Mouse (Mus musculus) forebrain, embryonic 14.5 days (tissue): ENCODE results near the gene Vezf1. TPM values are rescaled to one million over a fixed set of nuclear protein-coding genes. Genes with fewer than 3 reads are reported as not detected.
A peak's percentile ranks its signal among the peaks of the same experiment; 100 is the strongest.

Source experiments
- ATAC-seq: fragments of 200-750 bp; cut with Nextera tagmentation; 2 replicates; pipeline ENCODE4 v1.8.0; 2017; ENCODE audit warnings: mild to moderate bottlenecking, moderate library complexity
- DNase-seq: peaks from one replicate; pipeline ENCODE4 v3.0.0-alpha.2; 2015; ENCODE audit warnings: low spot score
- H3K27ac ChIP-seq: fragments of 300-500 bp; sonication (generic); 2 replicates; pipeline ENCODE4 v1.5.1; 2014; ENCODE audit warnings: low read depth, mild to moderate bottlenecking, control low read depth, low read length, moderate library complexity
- H3K27me3 ChIP-seq: fragments of 300-500 bp; sonication (generic); replicated peaks from 2 replicates; pipeline ENCODE4 v1.6.1; 2014; ENCODE audit warnings: low read length, control low read depth, mixed read lengths; ENCODE audit not compliant: control insufficient read depth, insufficient read depth
- H3K36me3 ChIP-seq: fragments of 300-500 bp; sonication (generic); 2 replicates; pipeline ENCODE4 v1.6.1; 2014; ENCODE audit warnings: low read length, control low read depth; ENCODE audit not compliant: control insufficient read depth, insufficient read depth
- H3K4me1 ChIP-seq: fragments of 300-500 bp; sonication (generic); 2 replicates; pipeline ENCODE4 v1.6.1; 2014; ENCODE audit warnings: antibody characterized with exemption, low read length, control low read depth; ENCODE audit not compliant: control insufficient read depth, insufficient read depth
- H3K4me2 ChIP-seq: fragments of 300-500 bp; sonication (generic); 2 replicates; pipeline ENCODE4 v1.6.1; 2014; ENCODE audit warnings: mild to moderate bottlenecking, control low read depth, low read length
- H3K4me3 ChIP-seq: fragments of 300-500 bp; sonication (generic); 2 replicates; pipeline ENCODE4 v1.5.1; 2014; ENCODE audit warnings: low read depth, low read length, control low read depth
- H3K9ac ChIP-seq: fragments of 300-500 bp; sonication (generic); 2 replicates; pipeline ENCODE4 v1.6.1; 2014; ENCODE audit warnings: mild to moderate bottlenecking, low read length, control low read depth, moderate library complexity
- H3K9me3 ChIP-seq: fragments of 300-500 bp; sonication (generic); replicated peaks from 2 replicates; pipeline ENCODE4 v1.6.1; 2016; ENCODE audit warnings: low read length, control low read depth, mixed read lengths; ENCODE audit not compliant: control insufficient read depth
- WGBS: fragments of 180-500 bp; shearing (Covaris S2); extraction: QIAGEN DNeasy Blood & Tissue Kit; methylation state at CpG from one replicate; pipeline ENCODE4 v1.1.7; 2014; 5-methylcytosine and 5-hydroxymethylcytosine counted together
- polyA plus RNA-seq: library from polyadenylated mRNA; unstranded; fragments of >200 nt; fragmentation: Nextera tagmentation; extraction: Ambion mirVana; gene quantifications from 2 replicates; pipeline ENCODE4 v1.2.1, GENCODE M21; 2014

Vezf1 gene
- polyA plus RNA-seq, 1 experiment from 2014 or later, result 60.0 TPM

DNA sequence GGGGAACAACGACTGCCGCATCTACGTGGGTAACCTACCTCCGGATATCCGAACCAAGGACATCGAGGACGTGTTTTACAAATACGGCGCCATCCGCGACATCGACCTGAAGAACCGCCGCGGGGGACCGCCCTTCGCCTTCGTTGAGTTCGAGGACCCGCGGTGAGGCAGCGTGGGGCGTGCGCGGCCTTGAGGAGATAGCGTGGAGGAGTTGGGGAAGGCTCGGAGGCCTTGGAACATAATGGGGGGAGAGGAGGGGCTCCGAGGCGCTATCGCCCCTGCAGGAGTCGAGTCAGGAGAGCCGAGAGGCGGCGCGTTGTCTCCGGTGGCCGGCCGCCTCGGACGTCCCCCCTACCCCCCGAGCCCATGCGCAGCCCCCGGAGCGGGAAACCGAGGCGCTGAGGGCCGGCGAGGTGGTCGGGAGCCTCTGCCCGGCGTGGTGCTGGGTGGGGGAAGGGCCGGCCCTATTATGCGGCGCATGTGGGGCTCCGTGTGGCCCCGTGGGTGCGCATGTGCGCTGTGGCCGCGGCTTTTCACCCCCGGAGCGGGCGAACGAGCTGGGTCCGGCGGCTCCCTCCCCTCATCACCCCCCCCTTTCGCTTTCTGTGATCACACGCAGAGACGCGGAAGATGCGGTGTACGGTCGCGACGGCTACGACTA, 20.1 kb upstream of the Vezf1 start:
- peak overlapping the region; percentile 99 for H3K9ac ChIP-seq

DNA sequence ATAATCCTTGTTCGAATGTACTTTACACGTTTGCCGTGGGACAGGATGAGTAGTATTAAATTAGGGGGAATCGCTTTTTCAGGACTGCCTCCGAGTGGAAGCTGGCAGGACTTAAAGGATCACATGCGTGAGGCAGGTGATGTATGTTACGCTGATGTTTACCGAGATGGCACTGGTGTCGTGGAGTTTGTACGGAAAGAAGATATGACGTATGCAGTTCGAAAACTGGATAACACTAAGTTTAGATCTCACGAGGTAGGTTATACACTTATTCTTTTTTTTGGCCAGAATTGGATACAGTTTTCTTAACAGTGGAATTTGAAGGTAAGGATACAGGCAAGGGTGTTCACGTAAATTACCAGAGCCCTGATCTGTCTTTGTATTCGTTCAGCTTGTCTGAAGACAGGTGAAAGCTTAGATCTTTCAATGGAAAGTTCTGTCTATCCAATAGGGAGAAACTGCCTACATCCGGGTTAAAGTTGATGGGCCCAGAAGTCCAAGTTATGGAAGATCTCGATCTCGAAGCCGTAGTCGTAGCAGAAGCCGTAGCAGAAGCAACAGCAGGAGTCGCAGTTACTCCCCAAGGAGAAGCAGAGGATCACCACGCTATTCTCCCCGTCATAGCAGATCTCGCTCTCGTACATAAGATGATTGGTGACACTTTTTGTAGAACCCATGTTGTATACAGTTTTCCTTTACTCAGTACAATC, 19.0 kb upstream of the Vezf1 start:
- peak overlapping the region; percentile 98 for H3K4me3 ChIP-seq
- H3K4me2 ChIP-seq, result peak overlapping the region; percentile 77
- DNase-seq, result no peak
- H3K9me3 ChIP-seq, result no peaks in the 10 kb centered on the region
- no peak overlapping the region for H3K27ac ChIP-seq
- ATAC-seq, result no peak
- H3K27me3 ChIP-seq, result no peaks in the 10 kb centered on the region
- peak overlapping the region; percentile 99 for H3K9ac ChIP-seq
- WGBS, result 28% methylated on average over 26 of the region's 26 CpGs
- H3K36me3 ChIP-seq, result peaks cover 36% of the 10 kb centered on the region
- peaks cover 27% of the 10 kb centered on the region for H3K4me1 ChIP-seq

More for the DNA sequence above, 20.1 kb upstream of the Vezf1 start:
- Histone ChIP-seq H3K4me2 (peak overlapping the region; percentile 77), H3K36me3 (peaks cover 30% of the 10 kb centered on the region), H3K4me1 (peaks cover 27% of the 10 kb centered on the region), H3K9me3 (no peaks in the 10 kb centered on the region), H3K27me3 (no peaks in the 10 kb centered on the region), H3K4me3 (peak overlapping the region; percentile 98), H3K27ac (peak overlapping the region; percentile 99)
- WGBS, result under 1% methylated on average over 58 of the region's 76 CpGs
- ATAC-seq (peak; percentile 77), DNase-seq (peak; percentile 72)

DNA sequence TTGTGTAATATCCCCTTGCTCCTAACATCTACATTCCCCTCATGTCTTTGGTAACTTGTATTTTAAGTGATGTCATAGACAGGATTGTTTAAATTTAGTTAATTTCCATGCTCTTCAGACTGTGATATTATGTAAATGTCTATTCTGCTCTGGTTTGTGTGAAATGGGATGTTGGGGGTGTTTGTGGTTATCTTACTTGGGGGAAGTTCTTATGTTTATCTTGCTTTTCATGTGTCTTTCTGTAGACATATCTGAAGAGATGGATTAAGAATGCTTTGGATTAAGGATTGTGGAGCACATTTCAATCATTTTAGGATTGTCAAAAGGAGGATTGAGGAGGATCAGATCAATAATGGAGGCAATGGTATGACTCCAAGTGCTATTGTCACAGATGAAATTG, 18.3 kb upstream of the Vezf1 start:
- ATAC-seq (no peak), DNase-seq (no peak)
- Histone ChIP-seq H3K27me3 (no peaks in the 10 kb centered on the region), H3K27ac (no peak overlapping the region), H3K4me1 (peaks cover 27% of the 10 kb centered on the region), H3K4me3 (peak overlapping the region; percentile 98), H3K9ac (peak overlapping the region; percentile 99), H3K9me3 (no peaks in the 10 kb centered on the region), H3K4me2 (peak overlapping the region; percentile 77), H3K36me3 (peaks cover 36% of the 10 kb centered on the region)

DNA sequence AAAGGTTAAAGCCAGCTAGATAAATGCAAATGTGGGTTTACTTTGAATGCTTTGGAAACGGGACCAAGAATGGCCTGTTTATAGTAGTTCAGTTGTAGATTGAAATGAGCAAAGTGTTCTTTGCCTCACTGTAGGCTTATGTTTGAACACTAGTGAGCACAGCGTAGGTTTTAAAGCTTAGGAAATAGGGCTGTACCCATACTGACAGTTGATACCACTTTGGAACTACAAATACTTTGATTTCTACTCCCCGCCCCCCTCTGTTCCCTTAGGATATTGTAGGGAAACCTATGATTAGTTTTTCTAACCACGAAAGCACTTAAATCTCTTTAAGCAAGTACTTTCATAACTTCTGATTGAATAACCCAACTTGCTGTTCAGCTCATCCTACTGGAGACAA, 15.4 kb upstream of the Vezf1 start:
- peaks cover 36% of the 10 kb centered on the region for H3K36me3 ChIP-seq
- WGBS, result 77% methylated on average over 4 of the region's 4 CpGs
- H3K27ac ChIP-seq, result no peak overlapping the region
- H3K4me1 ChIP-seq, result peaks cover 20% of the 10 kb centered on the region
- H3K9me3 ChIP-seq, result no peaks in the 10 kb centered on the region
- no peak overlapping the region for H3K4me3 ChIP-seq
- H3K4me2 ChIP-seq, result no peak overlapping the region
- H3K9ac ChIP-seq, result no peak overlapping the region
- no peaks in the 10 kb centered on the region for H3K27me3 ChIP-seq
- DNase-seq (no peak), ATAC-seq (no peak)

DNA sequence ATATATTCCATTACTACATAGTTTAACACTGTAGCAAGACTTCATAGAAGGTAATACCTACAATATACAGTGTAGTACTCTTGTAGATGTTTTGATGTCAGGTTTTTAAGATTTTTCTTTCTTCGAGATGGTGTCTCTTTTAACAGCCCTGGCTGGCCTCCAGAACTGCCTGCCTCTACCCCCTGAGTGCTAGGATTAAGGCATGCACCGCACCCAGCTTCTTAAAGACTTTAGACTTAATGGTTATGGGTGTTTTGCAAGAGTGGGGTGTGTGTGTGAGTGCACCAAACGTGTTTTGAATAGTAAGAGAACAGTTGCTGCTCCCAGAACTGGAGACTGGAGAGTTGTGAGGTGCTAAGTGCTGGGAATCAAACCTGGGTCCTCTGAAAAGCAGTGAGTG, 14.3 kb upstream of the Vezf1 start:
- Histone ChIP-seq H3K4me2 (no peak overlapping the region), H3K4me1 (peaks cover 20% of the 10 kb centered on the region), H3K27ac (no peak overlapping the region), H3K9ac (no peak overlapping the region), H3K9me3 (no peaks in the 10 kb centered on the region), H3K4me3 (no peak overlapping the region), H3K36me3 (peaks cover 36% of the 10 kb centered on the region), H3K27me3 (no peaks in the 10 kb centered on the region)
- 56% methylated on average over 3 of the region's 3 CpGs for WGBS
- no peak for DNase-seq
- ATAC-seq, result no peak

DNA sequence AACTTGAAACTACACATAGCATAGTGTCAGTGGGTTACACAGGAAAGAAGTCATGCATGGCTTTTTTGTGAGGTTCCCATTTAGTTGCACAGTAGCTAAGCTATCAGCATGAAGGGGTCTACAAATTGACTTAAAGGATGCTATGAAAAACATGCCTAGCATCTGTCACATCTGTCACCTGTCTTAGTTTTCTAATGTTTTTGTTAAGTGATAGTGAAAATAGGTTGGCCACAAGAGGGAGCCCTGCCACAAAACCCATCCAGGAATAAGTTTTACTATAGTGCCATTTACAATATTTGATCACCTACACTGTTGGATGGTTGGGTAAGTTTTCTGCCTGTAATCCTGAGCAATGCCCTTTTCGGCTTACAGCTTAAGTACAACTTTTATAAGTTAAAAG, 13.5 kb upstream of the Vezf1 start:
- Histone ChIP-seq H3K4me2 (no peak overlapping the region), H3K27ac (no peak overlapping the region), H3K4me3 (no peak overlapping the region), H3K9me3 (no peaks in the 10 kb centered on the region), H3K9ac (no peak overlapping the region), H3K4me1 (peaks cover 12% of the 10 kb centered on the region), H3K36me3 (peaks cover 28% of the 10 kb centered on the region), H3K27me3 (no peaks in the 10 kb centered on the region)
- ATAC-seq (peak; percentile 30; the same call in 1 of the 2 replicates), DNase-seq (peak; percentile 71)
- 79% methylated on average over 1 of the region's 1 CpGs for WGBS

DNA sequence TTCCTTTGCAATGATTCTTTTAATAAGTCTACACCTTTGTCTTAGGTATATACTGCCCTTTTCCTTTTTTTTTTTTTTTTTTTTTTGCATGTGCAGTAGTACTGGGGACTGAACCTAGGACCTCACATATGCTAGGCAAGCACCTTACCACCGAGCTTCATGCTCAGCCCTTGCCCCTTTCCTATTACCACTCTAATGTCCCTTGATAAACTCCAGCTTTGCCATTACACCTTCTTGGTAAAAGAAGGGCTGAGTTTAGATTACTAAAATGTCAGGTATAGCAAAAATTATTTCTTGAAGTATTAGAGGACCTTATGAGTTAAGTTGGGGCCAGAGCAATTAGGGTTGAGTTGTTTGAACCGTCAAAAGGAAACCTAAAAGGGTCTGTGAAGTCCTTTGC, 12.3 kb upstream of the Vezf1 start:
- 86% methylated on average over 2 of the region's 2 CpGs for WGBS
- H3K36me3 ChIP-seq, result peaks cover 19% of the 10 kb centered on the region
- peaks cover 4% of the 10 kb centered on the region for H3K4me1 ChIP-seq

DNA sequence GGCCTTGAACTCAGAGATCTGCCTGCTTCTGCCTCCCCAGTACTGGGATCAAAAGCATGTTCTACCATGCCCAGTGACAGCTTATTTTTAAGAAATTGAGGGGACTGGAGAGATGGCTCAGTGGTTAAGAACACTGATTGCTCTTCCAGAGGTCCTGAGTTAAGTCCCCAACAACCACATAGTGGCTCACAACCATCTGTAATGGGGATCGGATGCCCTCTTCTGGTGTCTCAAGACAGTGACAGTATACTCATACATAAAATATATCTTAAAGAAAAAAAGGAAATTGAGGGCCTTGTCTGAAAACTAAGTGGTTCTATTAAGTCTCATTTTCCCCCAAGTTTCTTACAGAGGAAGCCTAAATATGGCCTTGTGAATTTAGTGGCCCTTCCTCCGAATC, 10.3 kb upstream of the Vezf1 start:
- DNase-seq (no peak), ATAC-seq (no peak)
- WGBS, result 71% methylated on average over 2 of the region's 2 CpGs
- no peak overlapping the region for H3K9ac ChIP-seq
- no peaks in the 10 kb centered on the region for H3K27me3 ChIP-seq
- no peak overlapping the region for H3K4me3 ChIP-seq
- H3K4me2 ChIP-seq, result no peak overlapping the region
- H3K9me3 ChIP-seq, result no peaks in the 10 kb centered on the region
- H3K27ac ChIP-seq, result no peak overlapping the region
- H3K36me3 ChIP-seq, result peaks cover 8% of the 10 kb centered on the region
- no peaks in the 10 kb centered on the region for H3K4me1 ChIP-seq

More for the DNA sequence above, 12.3 kb upstream of the Vezf1 start:
- Histone ChIP-seq H3K4me3 (no peak overlapping the region), H3K27me3 (no peaks in the 10 kb centered on the region), H3K27ac (no peak overlapping the region), H3K9ac (no peak overlapping the region), H3K9me3 (no peaks in the 10 kb centered on the region), H3K4me2 (no peak overlapping the region)
- ATAC-seq (no peak), DNase-seq (no peak)

- no peak overlapping the region for H3K9ac ChIP-seq
- no peak overlapping the region for H3K4me2 ChIP-seq
- H3K9me3 ChIP-seq, result no peaks in the 10 kb centered on the region
- no peak overlapping the region for H3K4me3 ChIP-seq
- no peaks in the 10 kb centered on the region for H3K4me1 ChIP-seq
- WGBS, result 50% methylated on average over 2 of the region's 2 CpGs
- ATAC-seq, result peak; percentile 77
- DNase-seq, result peak; percentile 81
- no peak overlapping the region for H3K27ac ChIP-seq
- H3K27me3 ChIP-seq, result no peaks in the 10 kb centered on the region
- H3K36me3 ChIP-seq, result no peaks in the 10 kb centered on the region
Measured at GRCm38 (mm10) chr11:88059141-88059540, 8.9 kb upstream of the Vezf1 start.
